Mouse (Mus musculus) layer of hippocampus, adult 8-10 months (tissue): Measurements from ENCODE around the gene Upk1b. TPM values are rescaled to one million over a fixed set of nuclear protein-coding genes. Genes with fewer than 3 reads are reported as not detected.

Source experiments
- DNase-seq, 2 experiments: peaks; one replicate each; pipeline ENCODE4 v3.0.0; 2022; ENCODE audit warnings: low spot score in 2 of 2
- total RNA-seq, 4 experiments: library from RNA; stranded (reverse); gene quantifications; 2 replicates each; pipeline ENCODE4 v1.2.4; 2022

Gene Upk1b
- total RNA-seq, 4 experiments from 2014 or later, result 3.1 to 5.1 (median 3.7) TPM

DNA sequence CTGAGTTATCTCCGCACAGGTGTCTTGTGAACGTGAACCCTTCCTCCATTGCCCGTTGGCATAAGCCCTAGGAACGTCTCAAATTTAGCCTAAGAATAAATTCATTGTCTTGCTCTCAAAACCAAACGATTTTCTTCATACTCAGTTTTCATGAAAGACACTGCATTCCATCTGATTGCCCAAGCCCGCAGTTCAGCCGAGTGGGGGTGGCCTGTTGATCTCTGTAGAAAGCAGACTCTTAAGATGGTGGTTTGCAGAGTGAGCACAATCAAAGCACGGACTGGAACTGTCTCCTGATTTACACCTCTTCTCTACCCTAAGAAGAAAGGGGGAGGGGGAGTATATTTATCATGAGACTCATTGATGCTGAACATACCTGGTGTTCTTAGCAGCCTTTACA, 37.7 kb downstream of the Upk1b start:
- no peak for DNase-seq

DNA sequence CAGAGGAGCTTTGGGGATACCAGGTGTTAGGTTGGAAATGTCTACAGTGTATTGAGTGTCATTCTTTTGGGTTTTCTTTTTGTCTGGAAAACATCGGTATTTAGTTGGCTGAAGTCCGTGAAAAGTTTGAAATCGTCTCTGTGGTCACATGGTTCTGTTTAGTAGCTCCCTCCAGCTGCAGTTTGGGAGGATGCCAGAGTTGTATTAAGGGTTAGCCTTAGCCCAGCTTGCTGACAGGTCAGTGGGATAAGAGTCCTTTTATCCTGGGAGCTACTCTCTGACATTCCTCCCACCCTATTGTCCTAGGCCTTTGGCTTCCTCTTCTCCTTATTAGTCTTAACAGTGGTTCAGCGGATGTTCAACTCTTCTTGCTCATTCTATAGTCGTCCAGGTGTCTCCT, 38.2 kb downstream of the Upk1b start:
- DNase-seq, result no peak

DNA sequence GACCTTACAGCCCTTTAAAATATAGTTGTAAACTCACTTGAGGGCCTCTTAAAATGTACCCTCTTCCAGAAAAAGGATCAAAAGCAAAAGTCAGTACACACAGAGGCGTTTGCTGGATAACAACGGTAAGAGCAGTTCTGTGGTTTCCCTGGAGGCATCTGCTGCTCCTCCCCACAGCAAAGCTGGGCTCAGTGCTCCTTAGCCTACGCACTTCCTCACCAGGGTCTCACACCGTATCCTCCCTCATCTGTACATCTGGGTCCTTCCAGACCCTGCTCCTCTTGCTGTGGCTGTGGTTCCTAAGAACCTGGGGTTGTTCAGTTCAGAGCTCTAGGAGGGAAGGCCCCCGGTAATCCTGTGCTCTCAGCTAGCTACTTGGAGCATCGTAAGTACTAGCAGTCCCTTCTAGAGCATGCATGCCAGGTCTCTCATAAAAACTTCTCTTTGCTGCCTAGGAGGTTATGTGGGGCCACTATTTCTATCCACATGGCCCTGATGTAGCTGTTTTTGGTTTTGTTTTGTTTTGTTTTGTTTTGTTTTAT, 39.2 kb downstream of the Upk1b start:
- DNase-seq, result no peak

DNA sequence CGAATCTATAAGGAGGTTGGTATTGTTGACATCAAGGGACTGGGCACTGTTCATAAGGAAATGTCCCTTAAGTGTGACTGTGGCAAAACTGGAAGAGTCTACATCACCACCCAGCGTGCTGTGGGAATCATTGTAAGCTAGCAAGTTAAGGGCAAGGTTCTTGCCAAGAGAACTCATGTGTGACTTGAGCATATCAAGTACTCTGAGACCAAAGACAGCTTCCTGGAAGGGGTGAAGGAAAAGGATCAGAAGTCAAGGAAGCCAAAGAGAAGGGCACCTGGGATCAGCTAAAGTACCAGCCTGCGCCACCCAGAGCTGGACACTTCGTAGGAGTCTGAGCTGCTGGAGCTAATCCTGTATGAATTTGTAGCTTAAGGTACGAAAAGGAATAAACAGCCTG, 39.9 kb downstream of the Upk1b start:
- DNase-seq, result no peak

DNA sequence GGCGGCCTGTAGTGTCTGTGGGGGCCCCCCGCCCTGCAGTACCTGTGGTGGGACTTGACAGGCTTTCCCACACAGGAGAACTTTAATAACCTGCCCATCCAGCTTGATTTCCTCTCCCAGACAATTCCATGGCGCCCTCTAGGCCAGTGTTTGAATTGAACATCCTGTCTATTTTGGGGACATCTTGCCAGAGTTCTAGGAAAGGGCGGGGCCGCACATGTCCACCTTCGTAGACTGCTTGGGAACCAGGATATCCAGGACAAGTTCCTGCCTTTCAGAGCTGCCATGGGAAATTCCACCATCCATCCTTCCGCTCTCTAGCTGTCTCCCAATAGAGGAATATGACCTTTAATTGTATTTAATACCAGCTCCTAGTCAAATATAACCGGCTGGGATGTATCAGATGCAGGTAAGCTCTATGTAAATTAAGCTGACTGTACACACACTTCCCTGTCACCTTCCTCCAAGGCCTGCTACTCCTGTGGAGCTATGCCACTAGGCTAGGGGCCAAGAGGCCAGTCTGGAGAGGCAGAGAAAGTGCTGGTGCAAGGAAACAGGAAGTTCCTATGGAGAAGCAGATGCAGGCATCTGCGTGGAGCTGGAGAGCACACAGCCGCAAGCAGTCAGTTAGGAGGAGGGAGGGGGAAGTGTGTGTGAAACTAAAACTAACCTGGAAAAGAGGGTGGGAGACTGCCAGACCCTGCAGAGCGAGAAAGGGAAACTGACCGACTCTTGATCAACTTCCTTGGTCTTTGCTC, 41.8 kb downstream of the Upk1b start:
- no peak for DNase-seq

DNA sequence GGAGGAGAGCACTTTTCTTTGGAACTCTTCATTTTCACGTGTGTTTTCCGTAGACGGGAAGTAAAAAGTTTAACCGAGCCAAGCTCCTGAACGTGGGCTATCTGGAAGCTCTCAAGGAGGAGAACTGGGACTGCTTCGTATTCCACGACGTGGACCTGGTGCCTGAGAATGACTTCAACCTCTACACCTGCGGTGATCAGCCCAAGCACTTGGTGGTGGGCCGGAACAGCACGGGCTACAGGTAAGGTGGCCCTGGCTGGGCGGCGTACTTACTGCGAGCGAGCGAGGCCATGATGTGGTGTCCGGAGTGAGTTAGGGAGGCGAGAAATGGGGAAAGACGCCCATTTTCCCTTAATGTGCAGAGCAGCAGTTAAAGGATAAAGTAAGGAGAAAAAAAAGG, 42.5 kb downstream of the Upk1b start:
- no peak for DNase-seq

DNA sequence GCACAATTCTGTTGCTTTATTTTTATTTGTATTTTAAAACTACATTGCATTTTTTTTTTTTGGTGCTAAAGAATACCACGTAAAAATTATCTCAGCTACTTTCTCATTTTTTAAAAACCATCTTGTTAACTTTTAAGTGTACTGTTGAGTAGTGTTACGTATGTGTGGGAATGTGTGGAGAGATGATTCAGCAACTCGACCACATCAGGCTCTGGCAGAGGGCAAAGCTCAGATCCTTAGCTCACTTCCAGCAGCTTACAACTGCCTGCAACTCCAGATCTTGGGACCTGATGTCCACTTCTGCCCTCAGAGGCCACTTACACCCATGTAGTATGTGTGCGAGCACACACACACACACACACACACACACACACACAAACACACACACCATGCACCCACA, 43.6 kb downstream of the Upk1b start:
- no peak for DNase-seq

DNA sequence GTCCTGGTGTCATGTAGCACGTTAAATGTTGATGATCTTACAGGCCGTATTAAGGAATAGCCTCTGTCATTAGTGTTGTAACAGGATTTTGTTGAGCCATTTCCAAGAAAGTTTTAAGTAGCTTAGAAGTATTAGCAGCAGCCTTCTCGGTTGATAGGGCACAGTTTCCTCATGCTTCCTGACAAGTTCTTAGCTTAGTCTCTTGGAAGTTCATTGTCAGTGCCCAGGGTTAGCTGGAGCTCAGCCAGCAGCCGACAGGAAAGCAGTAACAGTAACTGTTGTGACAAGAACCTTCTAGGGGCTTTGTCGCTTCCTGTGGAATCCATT, 44.0 kb downstream of the Upk1b start:
- DNase-seq, result no peak

DNA sequence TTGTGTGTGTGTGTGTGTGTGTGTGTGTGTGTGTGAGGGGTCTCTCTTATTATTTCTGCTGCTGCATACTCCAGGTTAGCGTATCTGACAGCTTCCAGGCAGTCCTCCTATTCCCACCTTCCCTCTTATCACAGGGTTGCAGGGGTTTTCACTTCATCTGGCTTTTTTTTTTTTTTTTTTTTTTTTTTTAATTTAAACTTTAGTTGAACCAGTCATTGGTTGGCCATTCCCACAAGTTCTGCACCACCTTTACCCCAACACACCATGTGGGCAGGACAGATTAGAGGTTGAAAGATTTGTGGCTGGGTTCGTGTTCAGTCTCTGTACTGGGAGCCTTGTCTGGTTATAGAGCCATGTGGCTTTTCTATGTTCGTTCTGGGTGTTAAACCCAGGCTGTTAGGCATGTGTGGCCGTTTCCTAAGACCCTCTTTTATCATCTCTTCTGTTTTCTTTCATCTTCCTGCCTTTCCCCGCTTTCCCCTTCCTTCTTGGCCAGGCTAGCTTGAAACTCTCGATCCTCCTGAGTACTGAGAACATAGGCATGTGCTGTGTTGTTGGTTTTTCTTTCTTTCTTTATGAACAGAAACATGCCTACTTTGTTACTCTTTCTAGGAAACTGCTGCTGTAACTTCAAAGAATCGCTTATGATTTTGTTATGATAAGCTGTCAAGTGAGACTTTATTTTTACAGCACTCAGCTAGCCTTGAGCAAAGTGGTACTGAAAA, 44.5 kb downstream of the Upk1b start:
- DNase-seq, result no peak

DNA sequence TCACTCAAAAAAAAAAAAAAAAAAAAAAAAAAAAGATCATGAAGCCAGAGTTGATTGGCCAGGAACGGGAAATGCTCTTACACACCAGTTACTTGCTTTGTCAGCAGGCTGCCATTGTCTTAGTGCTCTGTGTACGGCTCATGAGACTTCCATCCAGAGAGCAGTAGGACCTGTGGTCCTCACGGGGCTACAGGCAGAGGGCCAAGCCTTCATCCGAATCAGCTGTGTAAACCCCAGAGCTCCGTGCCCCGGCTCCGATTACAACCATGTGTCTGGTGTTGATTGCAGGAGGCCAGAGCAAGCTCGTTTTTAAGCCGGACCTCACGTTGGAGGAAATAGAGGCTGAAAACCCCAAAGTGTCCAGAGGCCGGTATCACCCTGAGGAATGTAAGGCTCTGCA, 46.5 kb downstream of the Upk1b start:
- no peak for DNase-seq

DNA sequence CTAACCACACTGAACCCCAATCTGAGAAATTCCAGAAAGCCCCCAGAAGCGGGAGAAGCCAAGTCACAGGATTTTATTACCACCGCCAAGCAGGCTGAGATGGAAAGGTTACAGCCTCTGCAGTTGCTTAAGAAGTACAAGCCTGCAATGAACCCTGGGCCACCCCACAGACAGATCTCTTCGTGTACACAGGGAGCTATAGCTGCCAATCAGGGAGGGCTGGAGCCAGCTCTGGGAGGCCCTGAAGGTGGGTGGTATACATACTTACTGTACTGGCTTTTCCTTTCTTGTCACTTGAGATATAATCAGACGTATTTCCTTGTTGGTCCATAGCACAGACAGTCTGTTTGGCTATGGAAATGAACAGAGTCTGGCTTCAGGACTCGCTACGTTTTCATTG, 49.3 kb downstream of the Upk1b start:
- DNase-seq, result no peak

DNA sequence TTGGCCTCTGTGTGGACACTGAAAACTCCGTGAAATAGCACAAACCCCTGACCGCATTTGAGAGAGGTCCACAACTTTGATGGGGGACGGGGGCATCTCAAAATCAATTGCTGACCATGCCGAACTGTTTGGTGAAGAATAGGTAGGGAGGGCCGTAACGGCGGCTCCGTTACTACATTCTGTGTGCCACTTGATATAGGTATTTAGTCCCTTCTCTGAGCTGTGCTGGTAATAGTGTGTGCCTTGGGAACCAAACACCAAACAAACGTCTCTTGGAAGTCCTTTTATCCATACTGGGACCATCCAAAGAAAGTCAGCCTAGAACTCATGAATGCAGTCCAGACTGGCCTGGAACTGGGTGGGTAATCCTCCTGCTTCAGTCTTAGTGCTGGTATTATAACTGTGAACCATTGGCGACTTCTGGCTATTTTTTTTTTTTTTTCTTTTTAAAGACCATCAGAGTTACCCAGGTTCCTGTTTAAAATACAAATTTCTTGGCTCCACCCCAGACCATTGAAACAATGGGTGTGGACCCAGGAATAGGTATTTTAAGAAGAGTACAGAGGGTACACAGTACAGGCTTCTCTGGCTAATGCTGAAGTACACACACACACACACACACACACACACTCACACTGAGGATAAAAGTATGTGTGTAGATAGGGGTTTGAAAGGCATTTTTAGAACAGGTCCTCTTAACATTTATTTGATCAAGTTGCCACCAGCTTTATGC, 56.0 kb downstream of the Upk1b start:
- no peak for DNase-seq

DNA sequence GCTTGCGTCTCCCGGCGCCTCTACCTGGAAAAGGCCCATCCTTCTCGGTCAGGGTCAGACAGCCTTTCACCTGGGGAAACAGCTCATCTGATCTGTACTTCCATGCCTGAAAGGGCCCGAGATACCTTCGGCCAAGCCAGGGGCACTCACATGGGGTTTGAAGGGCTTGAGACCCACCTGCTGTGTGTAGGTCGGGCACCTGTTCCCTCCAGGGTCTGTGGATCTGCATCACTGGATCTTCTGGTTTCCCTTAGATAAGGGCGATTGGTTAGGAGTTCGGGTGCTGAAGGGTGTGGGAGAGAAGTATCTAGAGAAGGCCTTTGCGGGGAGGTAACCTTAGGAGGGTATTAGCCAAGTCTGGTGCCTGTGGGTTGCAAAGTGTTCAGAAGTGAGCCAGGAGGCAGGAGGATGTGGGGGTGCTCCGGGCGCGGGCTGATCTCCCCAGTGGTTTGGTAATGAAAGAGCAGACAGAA, 57.4 kb downstream of the Upk1b start:
- DNase-seq, result no peak

DNA sequence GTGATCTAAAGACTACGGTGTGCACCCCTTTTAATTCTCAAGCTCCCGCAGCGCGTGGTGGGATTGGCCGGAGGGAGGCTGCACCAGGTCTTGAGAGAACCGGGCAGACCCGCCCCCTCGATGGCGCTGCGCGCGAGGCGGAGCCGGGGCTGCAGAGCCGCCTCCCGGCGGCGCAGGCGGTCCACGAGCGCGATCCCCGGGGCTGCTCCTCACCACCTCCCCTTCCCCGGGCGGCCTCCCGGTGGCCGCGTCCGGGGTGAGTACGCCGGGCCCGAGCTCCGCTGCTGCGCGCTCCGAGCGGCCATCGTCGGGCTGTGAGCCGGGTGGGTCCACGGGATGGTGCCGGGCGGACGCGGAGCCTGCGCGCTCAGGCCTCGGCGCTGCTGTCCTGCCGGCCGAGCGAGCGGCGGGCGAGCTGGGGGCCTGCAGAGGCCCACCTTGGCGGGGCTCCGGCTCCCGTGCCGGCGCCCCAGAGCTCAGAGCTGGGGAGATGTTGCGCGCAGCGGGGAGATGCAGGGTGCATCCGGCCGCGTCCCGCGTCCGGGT, 57.9 kb downstream of the Upk1b start, which contains the start of gene B4galt4:
Gene B4galt4, plus strand, starts transcription at position 152 of the 546 bp plus-strand sequence.
- peak; percentile 63 to 80 for DNase-seq

DNA sequence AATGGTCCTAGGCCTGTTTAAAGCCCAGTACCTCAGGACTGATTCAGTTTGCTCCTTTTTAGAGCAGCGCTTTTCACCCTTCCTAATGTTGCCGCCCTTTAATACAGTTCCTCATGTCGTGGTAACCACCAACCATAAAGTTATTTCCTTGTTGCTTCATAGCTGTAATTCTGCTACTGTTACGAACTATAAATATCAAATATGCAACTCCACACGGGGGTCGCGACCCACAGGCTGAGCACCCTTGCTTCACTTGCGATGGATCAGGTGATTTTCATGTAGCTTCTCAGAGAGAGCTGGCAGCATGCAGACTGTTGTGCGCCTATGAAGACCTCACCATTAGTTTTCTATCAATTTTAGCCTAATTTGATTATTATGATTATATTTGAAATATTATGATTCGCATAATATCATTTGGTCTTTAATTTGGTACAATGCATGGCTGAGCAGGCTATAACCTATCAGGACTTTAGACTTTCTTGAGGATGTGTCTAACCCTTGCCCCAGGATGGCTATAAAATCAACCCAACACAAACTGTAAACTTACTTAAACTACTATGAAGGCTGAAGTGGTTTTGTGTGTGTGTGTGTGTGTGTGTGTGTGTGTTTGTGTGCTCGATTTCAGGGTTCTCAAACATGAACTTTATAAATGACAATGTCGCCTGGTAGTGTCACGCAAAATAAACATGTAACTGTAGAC, 58.8 kb downstream of the Upk1b start:
- DNase-seq, result no peak

DNA sequence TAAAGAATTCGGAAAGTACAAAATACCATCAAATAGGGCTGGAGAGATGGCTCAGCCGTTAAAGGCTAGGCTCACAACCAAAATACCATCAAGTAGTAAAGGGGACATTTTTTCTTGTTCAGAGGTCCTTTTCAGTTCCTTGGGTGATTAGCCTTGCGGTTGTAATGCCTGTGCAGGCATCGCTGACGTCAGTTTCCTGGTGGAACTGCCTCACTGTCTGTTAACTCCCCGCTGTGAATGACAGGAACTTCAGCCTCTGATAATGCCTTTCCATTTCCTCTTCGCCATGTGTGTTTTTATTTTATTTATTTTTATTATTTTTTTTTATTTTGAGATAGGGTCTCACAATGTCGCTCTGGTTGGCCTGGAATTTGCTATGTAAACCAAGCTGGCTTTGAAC, 69.2 kb downstream of the Upk1b start:
- no peak for DNase-seq

DNA sequence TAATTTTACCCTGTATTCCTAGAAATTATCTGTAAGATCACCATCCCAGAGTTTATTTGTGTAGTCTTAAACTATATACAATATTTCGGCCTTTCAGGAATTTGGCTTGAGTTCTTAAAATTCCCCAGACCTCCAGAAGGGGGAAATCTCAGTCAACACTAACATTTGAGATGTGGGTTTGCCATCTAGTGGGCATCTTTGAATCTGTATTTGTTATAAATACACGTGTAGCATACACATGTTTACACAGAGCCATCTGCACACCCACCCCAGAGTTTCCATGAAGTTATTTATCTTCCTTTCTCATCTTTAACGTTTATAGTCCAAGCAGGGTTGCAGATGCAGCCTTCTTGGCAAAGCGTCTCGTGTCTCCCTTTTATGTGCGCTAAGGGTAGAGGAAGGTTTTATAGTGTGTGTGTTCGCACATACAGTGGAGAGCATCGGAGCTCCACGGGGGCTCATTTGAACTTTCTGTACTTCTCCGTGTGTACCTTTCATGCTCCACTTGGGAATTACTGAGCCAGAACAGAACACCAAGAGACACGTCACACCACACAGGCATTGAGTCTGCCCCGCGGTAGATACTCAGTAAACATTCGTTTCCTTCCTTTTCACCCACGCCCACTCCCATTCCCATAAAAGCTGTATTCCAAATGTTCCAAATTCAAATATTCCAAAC, 70.4 kb downstream of the Upk1b start:
- DNase-seq, result no peak

DNA sequence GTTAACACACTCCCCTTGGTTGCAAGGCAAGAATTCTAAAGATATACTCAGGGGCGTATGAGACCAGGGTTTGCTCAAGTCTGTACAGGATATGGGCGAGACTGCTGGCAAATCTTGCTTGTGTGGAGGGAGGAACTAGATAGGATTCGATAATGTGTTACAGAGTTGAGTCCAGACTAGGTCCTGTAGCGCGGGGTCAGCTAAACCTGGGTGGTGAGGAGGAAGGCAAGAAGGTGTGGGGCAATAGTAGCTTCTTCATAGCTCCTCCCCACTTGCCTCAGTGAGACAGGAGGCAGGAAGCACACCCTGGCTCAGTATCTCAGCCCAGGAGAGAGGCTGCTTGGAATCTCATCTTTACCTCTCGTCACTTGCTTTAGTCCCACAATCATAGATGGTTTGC, 71.0 kb downstream of the Upk1b start:
- no peak for DNase-seq

DNA sequence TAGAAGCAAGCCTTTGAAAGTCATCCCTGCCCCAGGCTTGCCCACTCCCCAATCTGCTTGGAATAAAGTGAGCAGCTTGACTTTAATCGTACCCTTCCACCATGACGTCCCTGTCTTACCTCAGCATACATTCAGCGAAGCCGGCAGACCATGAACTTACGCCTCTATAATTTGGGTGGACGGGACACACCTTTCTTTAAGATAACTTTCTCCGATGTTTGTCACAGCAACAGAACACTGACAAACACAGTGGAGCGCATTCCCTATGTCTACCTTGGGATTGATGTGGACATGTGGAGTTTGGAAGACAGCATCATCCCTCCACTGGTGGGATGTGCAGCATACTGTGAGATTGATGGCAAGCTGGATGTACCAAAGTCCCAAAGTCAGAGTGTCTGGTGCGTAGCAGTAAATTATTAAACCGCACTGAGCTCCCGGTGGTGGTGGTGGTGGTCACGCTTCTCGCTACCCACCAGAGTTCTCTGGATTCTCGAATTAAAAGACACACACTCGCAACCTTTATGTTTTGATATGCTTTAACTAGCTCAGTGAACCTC, 71.5 kb downstream of the Upk1b start:
- no peak for DNase-seq

DNA sequence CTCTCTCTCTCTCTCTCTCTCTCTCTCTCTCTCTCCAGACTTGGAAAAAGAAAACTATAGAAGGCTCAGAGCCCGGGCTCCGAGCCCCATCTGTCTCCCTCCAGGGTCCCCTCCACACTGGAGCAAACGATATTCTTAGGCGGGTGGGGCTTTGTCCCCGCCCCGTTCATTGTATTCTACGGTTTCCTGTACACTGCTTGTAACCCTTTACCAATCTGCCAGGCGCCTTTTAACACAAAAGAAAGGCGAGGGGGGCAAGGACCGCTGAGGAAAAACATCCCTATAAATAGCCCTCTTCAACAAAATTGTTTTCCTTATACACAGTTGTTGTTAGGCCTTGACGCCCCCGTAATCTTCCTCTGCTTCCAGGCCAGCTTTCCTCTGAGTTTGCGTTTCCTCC, 75.2 kb downstream of the Upk1b start:
- no peak for DNase-seq
